Mouse (Mus musculus) right cerebral cortex, postnatal 4 days (tissue): ENCODE measurements around the gene Col7a1.
A peak's percentile ranks its signal among the peaks of the same experiment; 100 is the strongest.

Source experiments
- DNase-seq: peaks from one replicate; pipeline ENCODE4 v3.0.0-alpha.2; 2022

Gene Col7a1

DNA sequence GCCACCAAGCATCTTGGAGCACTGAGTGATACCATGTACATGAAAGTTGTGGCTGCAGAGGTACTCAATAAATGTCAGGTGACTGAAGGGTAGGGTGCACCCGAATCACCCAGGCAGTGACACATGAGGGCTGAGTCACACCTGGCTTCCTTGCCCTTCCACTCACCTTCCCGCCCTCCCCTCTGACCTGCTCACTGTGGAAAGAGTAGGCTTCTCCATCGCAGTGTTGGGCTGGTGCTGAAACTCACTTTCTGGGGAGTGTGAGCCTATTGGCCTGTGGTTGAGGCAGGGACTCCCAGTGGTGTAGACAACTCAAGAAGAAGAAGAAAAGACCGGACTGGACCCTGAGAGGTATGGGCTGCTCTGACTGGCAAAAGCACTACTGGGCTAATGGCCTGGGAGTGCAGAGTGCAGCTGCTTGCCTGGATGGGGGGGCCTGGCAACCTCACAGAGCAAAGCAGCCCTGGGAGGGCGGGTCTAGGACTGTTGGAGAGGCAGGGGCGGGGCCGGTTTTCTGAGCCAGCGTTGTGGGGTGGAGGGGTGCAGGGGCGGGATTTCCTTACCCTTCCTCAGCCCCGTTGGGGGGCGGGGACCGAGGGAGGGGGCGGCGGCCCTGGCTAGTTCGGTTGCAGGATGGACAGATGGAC is 34.4 kb downstream of the Col7a1 start:
- DNase-seq = peak; percentile 13

DNA sequence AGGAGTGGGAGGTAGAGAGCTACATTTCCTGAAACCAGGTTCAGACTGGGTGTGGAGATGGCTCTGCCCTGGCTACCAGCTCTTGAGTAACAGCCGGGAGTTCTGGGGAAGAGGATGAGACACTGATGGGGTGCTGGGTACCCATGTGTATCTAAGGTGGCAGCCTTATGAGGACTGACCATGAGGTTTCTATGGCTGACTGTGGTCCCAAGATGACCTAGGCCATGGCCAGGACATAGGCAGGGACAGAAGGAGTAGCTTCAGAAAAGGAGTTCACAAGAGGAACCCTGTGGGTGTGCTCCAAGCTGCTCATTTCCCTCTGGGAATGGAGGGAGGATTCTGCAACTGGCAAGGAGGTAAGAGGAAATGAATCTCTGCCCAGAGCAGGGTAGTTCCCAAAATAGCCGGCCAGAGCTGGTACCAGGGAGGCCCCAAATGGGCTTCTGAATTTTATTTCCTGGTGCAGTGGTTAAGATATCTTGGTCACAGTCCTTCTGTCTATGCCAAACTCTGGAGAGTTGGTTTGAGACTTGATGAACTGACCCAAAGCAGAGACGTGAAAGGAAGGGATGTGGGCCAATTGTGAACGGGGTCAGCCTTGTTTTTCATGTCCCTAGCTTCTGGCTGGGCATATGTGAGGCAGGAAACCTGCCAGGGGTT is 36.5 kb downstream of the Col7a1 start:
- no peak for DNase-seq

DNA sequence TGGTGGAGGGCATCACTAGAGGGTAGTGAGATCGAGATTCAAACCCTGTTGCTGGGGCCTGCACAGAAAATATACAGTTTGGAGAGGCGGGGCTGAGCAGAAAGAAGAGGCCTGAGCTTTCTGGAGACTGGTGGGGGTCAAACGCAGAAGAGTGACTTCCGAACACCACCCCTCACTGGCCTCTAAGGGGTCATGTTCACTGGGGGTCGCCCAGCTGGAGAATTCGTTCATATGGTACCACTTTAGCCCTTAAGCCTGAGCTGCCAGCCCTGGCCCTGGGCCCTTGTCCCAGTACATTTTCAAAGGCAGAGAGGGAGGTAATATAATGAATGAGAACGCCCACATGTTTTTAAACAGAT is 37.1 kb downstream of the Col7a1 start:
- DNase-seq = no peak

DNA sequence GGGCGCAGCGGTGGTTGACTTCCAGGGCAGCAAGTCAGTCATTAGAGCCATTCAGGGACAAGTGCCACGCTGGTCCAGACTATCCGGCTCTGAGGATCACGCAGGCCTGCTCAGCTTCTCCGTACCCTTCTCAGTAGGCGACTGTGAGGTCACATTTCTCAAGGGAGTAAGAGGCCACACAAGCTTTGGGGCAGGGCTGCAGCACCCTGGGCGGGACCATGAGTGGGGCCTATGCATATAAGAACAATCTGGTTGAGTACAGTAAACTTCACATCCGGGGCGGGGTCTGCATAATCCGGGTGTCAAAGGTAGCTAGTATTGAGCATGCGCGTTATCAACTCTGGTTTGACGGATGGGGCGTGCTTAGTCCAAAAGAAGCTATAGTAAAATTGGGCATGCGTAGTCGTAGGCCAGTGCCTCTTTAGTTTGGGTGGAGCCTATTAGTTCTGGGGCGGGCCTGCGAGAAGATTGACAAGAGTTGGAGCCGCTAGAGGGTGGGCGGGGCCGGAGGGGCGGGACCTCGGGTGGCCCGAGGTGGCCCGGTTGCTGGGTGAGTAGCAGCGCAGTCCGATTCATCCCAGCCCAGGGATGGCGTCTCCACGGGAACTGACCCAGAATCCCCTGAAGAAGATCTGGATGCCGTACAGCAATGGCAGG is 38.2 kb downstream of the Col7a1 start, which contains the start of gene Pfkfb4:
Gene Pfkfb4 (plus strand): TSS at position 351 of the 657 bp plus-strand sequence.
- DNase-seq = peak; percentile 85

DNA sequence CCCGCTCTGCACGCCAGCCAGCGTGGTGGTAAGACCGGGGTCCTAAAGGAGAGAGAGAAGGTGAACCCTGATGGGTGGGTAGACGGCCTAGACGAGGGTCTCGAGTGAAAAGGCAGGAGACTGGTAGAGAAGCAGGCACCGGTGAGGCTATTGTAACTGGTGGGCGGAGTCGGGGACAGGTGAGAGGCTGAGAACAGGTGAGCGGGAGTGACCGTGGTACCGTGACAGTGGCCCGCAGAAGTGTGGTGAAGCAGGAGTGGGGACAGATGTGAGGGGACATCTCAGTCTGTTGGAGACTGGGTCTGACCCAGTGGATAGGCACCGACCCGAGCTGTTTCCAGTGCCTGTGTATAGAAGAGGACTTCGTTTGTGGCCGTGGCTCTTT is 38.7 kb downstream of the Col7a1 start:
- DNase-seq = no peak

DNA sequence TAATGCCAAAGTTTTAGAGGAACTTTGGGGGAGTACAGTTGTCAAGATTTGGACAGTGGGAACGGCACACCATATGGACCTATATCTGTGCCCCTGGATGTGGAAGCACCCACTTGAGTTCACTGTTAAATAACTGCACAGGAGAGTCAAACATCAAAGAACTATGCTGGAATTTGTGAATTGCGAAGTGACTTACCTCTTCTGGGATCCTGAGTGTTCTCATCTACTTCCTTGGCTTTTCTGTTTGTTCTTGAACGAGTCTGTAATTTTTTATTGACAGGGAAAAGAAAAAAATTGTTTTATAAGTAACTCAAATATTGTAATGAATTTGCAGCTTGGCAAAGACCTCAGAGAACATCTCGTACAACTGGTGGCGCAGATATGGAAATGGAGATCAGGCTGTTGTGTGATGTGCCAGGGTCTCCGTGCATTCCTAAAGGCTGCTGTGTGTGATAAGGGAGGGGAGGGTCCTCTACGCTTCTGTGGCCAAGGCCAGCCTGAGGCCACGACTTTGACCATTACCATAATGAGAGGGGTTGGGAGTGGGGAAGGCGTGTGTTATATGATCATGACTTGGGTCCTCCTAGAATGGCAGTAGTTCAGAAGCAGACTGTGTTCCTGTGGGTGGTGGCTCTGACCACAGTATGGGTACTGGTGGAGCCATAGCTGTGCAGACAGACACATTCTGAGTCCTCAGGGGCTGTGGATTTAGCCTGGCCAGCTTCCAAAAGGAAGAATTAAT is 39.4 kb downstream of the Col7a1 start:
- no peak for DNase-seq

DNA sequence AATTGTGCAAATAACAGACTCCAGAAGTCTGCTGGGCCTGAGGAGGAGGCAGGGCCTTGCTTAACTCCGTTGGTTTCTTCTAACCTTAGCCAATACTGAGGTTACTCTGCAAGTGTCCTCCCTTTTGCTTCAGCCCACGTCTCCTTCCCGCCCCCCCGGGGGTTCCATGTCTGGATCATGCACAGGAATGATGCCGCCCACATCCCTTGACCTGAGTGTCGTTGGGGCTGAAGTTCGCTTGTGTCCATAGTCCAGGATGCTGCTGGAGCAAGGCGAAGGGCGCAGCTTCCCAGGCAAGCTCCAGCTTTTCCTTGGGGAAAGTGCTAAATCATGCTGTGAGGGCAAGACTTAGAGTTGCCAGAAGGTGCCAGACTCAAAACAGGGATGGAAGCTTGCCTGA is 43.0 kb downstream of the Col7a1 start:
- DNase-seq = no peak

DNA sequence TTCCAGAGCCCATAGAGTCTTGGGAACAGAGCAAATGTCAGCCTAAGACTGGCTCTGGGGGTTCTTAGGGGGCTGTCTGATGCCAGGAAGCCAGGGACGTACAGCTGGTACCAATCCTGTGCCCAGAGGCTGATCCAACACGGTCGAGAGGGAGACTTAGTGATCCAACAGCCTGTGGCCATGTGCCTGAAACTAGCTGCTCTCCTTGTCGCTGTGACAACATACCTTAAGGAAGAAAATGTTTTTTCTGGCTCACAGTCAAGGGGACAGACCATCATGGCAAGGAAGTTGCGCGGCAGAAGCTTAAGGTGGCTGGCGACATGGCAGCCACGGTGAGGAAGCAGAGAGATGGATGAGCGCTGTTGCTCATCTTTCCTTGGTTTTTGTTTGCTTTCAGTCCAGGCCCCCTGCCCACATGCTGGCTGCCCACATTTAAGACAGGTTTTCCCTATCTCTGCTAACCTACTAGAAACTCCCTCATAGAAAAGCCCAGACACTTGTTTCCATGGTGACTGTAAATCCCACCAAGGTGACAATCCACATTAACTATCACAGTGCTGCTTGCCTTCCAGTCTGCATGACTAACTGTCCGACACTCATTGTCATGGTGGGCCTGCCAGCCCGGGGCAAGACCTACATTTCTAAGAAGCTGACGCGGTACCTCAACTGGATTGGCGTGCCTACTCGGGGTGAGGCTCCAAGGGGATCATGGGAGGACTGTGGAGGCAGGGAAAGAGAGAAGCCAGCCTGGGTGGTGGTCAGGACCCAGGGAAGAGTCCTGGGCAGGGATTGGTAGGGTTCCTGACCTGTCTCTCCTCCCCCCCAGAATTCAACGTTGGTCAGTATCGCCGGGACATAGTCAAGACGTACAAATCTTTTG is 45.1 kb downstream of the Col7a1 start:
- DNase-seq = no peak

DNA sequence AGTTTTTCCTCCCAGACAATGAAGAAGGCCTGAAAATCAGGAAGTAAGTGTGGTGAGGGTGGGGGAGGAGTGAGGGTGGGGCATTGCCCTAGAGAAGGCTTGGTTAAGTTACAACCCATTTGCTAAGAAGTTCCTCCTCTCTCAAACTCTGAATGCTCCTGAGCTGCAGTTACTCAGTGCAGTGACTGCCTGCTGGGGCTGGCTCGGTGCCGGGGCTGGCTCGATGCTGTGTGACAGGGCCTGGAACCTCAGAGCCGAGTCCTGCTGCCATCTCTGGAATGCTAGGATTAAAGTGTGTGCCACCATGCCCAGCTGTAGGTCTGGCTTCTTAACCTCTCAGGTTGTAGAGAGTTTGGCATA is 45.8 kb downstream of the Col7a1 start:
- DNase-seq = no peak

DNA sequence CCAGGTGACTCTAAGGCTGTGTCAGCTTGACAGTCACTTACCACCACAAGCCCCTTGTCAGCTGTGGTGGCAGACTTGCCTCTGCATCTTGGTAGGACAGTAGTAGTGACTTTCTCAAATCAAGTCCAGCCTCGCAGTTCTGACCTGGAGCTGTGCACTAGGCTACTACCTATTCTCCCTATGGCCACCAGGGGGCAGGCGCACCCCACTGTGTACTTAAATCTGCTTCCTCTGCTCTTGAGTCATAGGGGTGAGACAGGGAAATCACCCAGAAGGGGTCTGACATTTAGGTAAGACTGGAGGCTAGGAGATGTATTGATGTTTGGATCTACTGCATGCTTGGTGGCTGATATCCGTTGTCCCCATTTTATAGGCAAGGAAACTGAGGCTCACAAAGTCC is 47.3 kb downstream of the Col7a1 start:
- DNase-seq = peak; percentile 39

DNA sequence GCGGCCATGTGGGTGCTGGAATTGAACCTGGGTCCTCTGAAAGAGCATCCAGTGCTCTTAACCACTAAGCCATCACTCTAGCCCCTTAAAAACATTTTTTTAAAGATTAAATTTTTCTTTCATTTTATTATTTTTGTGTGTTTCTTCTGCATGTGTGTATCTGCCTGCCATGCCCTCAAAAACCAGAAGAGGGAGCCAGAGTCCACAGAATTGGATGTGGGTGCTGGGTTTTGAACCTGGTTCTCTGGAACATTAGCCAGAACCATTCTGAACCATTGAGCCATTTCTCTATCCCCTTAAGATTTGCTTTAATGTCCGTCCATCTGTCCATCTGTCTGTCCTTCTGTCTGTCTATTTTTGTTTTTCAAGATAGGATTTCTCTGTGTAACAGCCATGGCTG is 49.8 kb downstream of the Col7a1 start:
- DNase-seq = peak; percentile 39

DNA sequence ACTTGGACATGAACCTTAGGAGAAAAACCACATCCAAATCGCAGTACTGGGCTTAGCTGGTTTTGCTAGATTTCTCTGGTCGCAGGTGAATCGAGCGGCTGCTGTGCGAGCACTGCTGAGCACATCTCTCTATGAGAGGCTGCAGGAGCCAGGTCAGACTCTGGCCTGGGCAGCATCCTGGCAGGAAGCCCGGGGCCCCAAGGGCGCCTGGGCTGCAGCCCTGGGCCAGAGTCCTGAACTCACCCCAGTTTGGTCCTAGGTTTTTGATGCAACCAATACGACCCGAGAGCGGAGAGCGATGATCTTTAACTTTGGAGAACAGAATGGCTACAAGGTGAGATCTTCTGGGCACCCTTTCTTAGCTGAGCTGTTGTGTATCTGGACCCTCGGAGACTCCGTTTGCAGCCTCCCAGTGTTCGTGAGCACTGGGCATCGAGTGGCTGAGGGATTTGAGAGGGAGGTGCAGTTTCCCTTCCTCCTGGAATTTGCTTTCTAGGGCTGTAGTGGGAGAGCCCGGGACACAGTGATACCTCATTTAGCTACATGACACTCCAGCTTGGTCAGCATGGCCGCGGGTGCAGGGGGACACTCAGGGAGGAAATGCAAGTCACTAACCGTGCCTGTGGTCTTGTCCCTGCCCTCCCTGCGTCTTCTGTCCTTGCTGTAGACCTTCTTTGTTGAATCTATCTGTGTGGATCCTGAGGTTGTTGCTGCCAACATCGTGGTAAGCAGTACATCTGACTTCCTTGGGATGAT is 53.8 kb downstream of the Col7a1 start:
- DNase-seq = no peak

DNA sequence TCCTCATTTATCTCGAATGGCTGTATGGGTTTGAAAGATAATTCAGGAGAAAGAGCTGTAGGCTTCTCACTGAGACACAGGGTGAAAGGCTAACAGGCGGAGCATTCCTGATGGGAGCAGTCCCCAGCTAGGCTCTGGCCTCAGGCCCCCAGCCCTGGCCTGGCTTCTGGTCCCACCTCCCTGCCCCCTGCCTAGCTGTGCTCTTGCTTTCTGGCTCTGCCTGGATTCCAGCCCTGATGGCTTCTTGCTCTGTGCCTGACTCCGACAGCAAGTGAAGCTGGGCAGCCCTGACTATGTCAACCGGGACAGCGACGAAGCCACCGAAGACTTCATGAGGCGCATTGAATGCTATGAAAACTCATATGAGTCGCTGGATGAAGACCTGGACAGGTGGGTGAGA is 54.7 kb downstream of the Col7a1 start:
- DNase-seq = no peak

DNA sequence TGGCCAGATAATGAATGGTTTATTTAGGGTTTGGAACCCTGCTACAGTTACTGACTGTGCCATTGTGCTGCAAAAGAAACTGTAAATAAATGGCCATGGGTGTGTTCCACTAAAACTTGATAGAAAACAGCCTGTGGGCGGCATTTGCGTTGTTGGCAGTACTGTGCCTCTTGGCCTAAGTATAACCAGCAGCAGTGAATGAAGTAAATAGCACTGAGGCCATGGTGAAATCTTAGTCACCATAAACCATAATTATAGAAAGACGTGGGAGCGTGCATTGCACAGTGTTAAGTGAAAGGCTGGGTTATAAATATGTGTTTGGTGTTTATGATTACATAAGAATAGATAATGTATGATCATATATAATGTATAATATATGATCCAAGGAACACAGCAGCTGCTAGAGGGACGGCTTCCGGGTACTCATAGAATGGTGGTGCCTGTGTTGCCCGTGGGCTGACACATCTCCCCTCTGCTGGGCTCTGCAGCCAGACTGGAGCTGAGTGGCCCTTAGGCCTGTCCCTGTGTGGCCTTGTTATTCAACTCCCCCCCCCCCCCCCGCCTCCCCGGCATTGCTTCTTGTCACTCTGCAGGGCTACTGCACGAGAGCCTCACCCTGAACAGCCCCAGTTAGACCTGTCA is 55.7 kb downstream of the Col7a1 start:
- DNase-seq = no peak

DNA sequence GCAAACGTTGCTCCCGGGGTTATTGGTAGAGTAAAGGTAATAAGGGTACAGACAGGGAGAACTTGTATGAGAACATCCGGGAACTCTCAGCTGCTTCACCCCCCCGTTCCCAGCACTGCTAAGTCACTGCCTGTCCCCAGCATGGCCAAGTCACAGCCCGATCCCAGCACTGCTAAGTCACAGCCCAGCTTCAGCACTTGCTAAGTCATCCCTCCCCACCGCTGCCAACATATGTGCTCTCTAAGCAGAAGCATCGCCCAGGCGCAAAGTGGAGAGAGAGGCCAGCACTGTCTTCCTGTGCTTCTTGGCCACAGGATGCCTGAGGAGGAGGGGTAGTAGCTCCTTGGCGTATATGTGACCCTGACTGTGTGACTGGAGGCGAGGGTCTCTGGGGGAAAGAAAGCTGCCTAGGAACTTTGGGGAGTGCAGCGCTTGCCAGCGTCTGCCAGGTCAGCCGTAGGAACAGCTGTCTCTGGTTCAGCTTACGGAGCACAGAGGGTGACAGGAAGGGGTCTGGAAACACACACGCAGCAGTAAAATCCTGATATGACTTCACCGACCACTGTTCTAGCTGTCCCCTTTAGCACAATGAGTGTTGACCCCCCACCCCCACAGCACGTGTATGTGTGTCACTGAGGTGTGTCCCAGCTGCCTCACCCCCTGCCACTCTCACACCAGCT is 56.4 kb downstream of the Col7a1 start:
- DNase-seq = no peak

DNA sequence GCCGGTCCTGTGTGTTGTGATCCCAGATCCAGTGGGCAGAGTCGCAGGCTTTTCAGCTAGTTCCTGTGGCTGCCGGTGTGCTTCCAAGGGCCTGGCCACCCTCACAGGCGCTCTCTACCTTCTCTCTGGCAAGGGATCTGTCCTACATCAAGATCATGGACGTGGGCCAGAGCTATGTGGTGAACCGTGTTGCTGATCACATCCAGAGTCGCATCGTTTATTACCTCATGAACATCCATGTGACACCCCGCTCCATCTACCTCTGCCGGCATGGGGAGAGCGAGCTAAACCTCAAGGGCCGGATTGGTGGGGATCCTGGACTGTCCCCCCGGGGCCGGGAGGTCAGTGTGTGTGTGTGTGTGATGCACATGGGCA is 56.9 kb downstream of the Col7a1 start:
- no peak for DNase-seq

DNA sequence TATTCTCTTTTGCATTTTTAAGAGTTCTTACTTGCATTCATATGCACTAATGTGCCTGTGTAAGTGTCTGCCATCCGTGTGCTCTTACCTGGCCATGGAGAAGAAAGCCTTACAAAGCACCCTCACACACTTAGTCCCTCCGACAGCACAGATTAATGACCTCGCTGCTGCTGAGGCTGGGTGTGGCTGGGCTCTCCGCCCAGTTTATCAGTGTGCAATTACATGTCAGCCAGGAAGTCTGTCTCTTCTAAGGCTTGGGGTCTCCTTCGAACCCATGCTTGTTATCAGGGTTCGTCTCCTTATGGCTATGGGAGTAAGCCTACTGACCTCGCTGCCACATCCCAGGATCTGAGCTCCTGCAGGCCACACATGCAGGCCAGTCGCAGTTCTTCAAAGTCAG is 62.0 kb downstream of the Col7a1 start:
- no peak for DNase-seq

DNA sequence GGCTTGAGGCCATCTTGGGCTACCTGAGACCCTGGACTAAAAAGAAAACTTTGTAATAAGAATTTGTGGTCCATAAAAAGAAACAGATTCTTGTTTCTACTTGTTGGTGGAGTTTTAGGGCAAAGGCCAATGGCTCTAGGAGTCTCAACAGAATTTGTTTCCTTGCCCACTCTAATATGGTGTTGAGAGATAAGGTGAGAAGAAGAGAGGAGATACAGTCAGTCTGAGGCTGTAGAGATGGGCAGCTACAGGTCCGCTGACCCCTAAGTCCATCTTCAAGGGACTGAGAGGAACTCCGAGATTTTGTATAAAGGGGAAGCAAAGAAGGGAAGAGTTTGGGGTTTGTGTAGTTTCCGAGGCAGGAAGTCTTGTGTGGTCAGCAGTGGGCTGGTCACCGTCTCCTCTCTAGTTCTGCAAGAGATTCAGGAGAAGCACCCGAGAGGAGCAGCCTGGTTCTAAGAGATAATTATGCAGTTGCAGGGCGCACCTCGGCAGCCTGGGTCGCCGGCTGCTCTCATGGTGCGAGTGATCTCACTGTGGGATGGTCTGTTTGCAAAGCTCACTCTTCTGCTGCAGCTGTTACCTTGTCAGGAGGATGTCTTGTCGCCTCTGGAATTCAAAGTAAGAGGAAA is 63.7 kb downstream of the Col7a1 start:
- no peak for DNase-seq

DNA sequence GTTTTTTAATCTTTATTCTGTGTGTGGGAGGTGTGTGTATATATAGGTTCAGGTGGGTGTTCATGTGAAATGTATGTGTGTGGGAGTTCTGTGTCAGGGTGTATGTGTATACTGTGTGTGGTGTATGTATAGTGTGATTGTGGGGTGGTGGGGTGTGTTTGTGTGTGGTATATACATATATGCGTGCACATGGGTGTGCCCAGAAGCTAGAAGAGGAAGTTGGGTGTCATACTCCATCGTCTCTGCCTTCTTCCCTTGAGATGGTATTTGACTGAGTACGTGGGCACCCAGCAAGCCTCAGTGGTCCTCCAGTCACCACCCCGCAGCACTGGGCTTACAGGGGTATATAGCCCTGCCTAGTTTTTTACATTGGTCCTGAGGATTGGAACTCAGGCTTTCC is 68.0 kb downstream of the Col7a1 start:
- DNase-seq = no peak

DNA sequence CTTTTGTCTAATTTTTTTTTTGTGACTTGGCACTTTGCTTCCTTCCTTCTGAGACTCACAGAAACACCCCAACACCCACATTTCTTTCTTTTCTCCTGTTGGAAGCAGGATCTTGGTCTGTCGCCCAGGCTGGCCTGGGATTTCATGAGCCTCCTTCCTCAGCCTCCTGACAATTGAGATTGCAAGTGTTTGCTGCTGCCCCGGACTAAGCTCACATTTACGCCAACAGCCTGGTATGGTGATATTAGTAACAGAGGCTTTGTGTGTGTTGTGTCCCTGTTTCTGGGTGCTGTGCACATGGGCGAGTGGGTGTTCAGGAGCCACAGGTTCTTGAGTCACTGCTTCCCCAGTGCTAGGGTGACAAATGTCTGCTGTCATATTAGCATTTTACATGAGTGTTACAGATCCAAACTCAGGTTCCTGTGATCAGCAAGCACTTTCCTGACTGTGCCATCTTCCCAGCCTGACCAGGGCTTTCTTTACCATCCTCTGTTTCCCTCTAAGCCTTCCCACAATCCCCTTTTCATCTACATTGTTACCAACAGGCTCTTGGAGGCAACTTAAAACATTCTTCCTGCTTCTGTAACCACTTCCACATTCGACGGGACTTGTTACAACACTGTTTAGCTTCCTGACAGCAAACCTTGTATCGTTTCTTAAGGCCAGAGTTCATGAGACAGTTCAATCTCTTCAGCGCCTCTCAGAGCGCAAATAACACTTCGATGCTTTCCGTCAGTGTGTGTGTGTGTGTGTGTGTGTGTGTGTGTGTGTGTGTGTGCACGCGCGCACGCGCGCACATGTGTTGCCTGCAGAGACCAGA is 69.7 kb downstream of the Col7a1 start:
- no peak for DNase-seq
